12 mouse cellular contexts compared by ENCODE assay signal in the genomic region with DNA sequence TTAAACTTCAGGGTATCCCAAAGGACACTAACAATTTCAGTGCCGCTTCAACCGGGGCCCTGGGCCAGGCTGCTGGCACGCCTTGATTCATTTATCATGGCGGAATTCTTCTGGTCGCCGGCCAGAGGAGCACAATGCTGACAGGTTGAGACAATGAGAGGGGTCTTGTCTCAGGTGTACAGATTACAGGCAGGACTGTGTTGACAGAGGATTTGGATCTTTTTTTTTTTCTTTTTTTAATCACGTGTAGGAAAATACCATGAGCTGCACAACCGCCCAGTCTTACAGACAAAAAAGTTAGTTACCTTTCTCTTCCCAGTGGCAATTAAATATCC.
DNase-seq lines count a peak whose midpoint lies in the region; ATAC-seq lines count a peak whose summit lies in the region.
"Had no signal": no experiment of that assay in that cellular context is flagged by ENCODE, and none has a peak within 500 bp of the region (broad histone marks: within the 10 kb centered on the region; RNA-seq: fewer than 3 reads in every experiment).

No protein-coding gene starts in this region.

- H3K36me3 ChIP-seq in heart, embryonic 13.5 days: no peaks in the 10 kb centered on the region
- H3K36me3 ChIP-seq in midbrain, embryonic 11.5 days (ENCODE audit: control insufficient read depth, insufficient read depth, low read length): no peaks in the 10 kb centered on the region
- H3K36me3 ChIP-seq: embryonic facial prominence, embryonic 15.5 days had no signal

- peak overlapping the region; percentile 54; the same call in 1 of the 2 replicates for H3K27ac ChIP-seq in heart, embryonic 13.5 days (replicated peaks)
- H3K27ac ChIP-seq in midbrain, embryonic 11.5 days (ENCODE audit: low read depth, low read length): no peak overlapping the region; the same call in 1 of the 2 replicates
- H3K27ac ChIP-seq: embryonic facial prominence, embryonic 15.5 days had no signal

- peak overlapping the region; percentile 33; the same call in 1 of the 2 replicates for H3K9ac ChIP-seq in heart, embryonic 13.5 days
- H3K9ac ChIP-seq in midbrain, embryonic 11.5 days (ENCODE audit: low read length): peak overlapping the region; percentile 32; the same call in 1 of the 2 replicates
- H3K9ac ChIP-seq: embryonic facial prominence, embryonic 15.5 days had no signal

- peak overlapping the region; percentile 37 for H3K4me2 ChIP-seq in heart, embryonic 13.5 days
- no peak overlapping the region for H3K4me2 ChIP-seq in midbrain, embryonic 11.5 days
- H3K4me2 ChIP-seq: embryonic facial prominence, embryonic 15.5 days had no signal

- 0 out of 2 replicates have a peak overlapping the region, but pooled peaks have one; percentile 6 for H3K4me3 ChIP-seq in heart, embryonic 13.5 days
- H3K4me3 ChIP-seq in midbrain, embryonic 11.5 days (ENCODE audit: low read depth, low read length): no peak overlapping the region
- H3K4me3 ChIP-seq: embryonic facial prominence, embryonic 15.5 days had no signal

- peaks cover 2% of the 10 kb centered on the region; the same call in 1 of the 2 replicates for H3K27me3 ChIP-seq in heart, embryonic 13.5 days (replicated peaks)
- no peaks in the 10 kb centered on the region for H3K27me3 ChIP-seq in midbrain, embryonic 11.5 days (ENCODE audit: control insufficient read depth, insufficient read depth, low read length)
- H3K27me3 ChIP-seq: embryonic facial prominence, embryonic 15.5 days had no signal

- WGBS in heart, embryonic 13.5 days: 35% methylated on average over 8 of the region's 8 CpGs
- 49% methylated on average over 8 of the region's 8 CpGs for WGBS in midbrain, embryonic 11.5 days

- no peak for DNase-seq in heart, postnatal 4 days
- DNase-seq in ovary, postnatal 10 days (ENCODE audit: low spot score): peak; percentile 10
- no peak for DNase-seq in ovary, adult 18-20 months (ENCODE audit: low spot score)
- no peak for DNase-seq in midbrain, embryonic 11.5 days (ENCODE audit: low spot score, missing footprints)
- DNase-seq in thymus, adult 18-20 months: no peak
- DNase-seq in thymus, postnatal 36 days: no peak
- DNase-seq in spleen, postnatal 36 days (ENCODE audit: low spot score in 2 of 2): no peak
- DNase-seq: B cell, adult 2 months; gastrocnemius, postnatal 25 days had no signal

- H3K9me3 ChIP-seq in heart, embryonic 13.5 days: no peaks in the 10 kb centered on the region
- H3K9me3 ChIP-seq in midbrain, embryonic 11.5 days (ENCODE audit: control insufficient read depth, low read length): no peaks in the 10 kb centered on the region
- H3K9me3 ChIP-seq: embryonic facial prominence, embryonic 15.5 days had no signal

- no peak for ATAC-seq in heart, embryonic 13.5 days (ENCODE audit: extremely low read depth, insufficient number of reproducible peaks, low FRiP score, low TSS enrichment)
- no peak for ATAC-seq in midbrain, embryonic 11.5 days (ENCODE audit: low FRiP score)
- ATAC-seq: Patski had no signal

- peaks cover 39% of the 10 kb centered on the region for H3K4me1 ChIP-seq in heart, embryonic 13.5 days
- peaks cover 12% of the 10 kb centered on the region for H3K4me1 ChIP-seq in midbrain, embryonic 11.5 days (ENCODE audit: control insufficient read depth, insufficient read depth, low read length)
